Mouse (Mus musculus) stomach, postnatal 0 days (tissue): ENCODE measurements at regions not wholly inside any gene's neighbourhood (a gene's known extent, or its start where the extent isn't known, plus 50 kb on each side); places are given as distances from the start of the nearest gene placed in this dataset.

ENCODE experiments used
- CTCF ChIP-seq: IDR thresholded peaks from 2 replicates; pipeline ENCODE4 v1.5.1; 2016; ENCODE audit warnings: antibody characterized with exemption, low read depth, mild to moderate bottlenecking, moderate library complexity
- EP300 ChIP-seq: optimal IDR thresholded peaks from 2 replicates; pipeline ENCODE3; 2016; ENCODE audit warnings: antibody characterized with exemption

DNA sequence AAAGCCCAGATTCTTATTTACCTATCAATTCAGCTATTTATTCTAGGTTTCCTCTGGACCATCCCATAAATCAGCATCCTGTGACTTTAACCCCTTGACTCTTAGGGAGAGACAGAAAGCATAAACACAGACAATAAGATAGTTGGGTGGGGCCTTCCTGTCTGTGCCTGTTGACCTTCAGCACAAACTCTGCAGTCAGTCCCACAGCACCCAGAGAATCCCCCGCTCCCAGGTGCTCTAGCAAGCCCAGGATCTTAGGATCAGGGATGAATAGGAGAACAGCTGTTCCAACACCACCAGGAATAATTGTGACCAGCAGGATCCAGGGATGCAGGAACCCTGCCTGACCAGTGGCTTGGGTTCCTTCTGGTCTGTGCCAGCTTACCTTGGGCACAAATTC is 107.8 kb downstream of the Basp1 start:
- TF ChIP-seq CTCF (no peak), EP300 (no peak)
